Mouse (Mus musculus) neutrophil, adult 59 days (primary cell): ENCODE data around the gene Lat. TPM values are rescaled to one million over a fixed set of nuclear protein-coding genes. Genes with fewer than 3 reads are reported as not detected.

Experiments
- total RNA-seq, 2 experiments: library from RNA; stranded (reverse); gene quantifications; 1 replicate in 1 of 2; 2 replicates in 1 of 2; pipeline ENCODE4 v1.2.4; 2023

The Lat gene
- 1 to 10 TPM; 1.8 to 2.4 TPM for total RNA-seq

GRCm38 (mm10) chr7:126369393-126369792, at the start of gene Lat:
Lat (minus strand) TSS chr7:126369570.

GRCm38 (mm10) chr7:126414725-126415124, 45.4 kb upstream of the Lat start, which contains the start of gene Cd19:
Cd19 (minus strand) TSS chr7:126414889.

GRCm38 (mm10) chr7:126396298-126397119, 27.1 kb upstream of the Lat start, which contains the start of gene Nfatc2ip:
Nfatc2ip (minus strand) TSS chr7:126396737.

GRCm38 (mm10) chr7:126377278-126378158, 8.1 kb upstream of the Lat start, which contains the start of gene Spns1:
Spns1 (minus strand) TSS chr7:126377450.

Other genes with a start within 250 kb of the Lat start
- 100 to 1,000 TPM; 163 to 166 TPM for gene Xpo6, start 169.1 kb downstream of the Lat start, total RNA-seq
- 1 to 10 TPM; 6.0 to 9.2 TPM for gene Sbk1, start 97.0 kb downstream of the Lat start, total RNA-seq
- gene Spns1, start 7.9 kb upstream of the Lat start, total RNA-seq = 10 to 100 TPM; 26.2 to 38.0 TPM
- gene Nfatc2ip, start 27.2 kb upstream of the Lat start, total RNA-seq = 10 to 100 TPM; 11.5 to 12.0 TPM
- gene Cd19, start 45.3 kb upstream of the Lat start, total RNA-seq = 10 to 100 TPM in 1 of 2 experiments, 1 to 10 TPM in 1; 3.9 to 11.7 TPM
- gene Rabep2, start 59.2 kb upstream of the Lat start, total RNA-seq = 10 to 100 TPM; 14.8 to 15.6 TPM
- gene Atp2a1, start 93.5 kb upstream of the Lat start, total RNA-seq = 1 to 10 TPM in 1 of 2 experiments, under 1 TPM in 1; 0.87 to 1.1 TPM
- gene Sh2b1, start 105.9 kb upstream of the Lat start, total RNA-seq = 10 to 100 TPM; 45.4 to 49.2 TPM
- 10 to 100 TPM; 25.0 to 34.9 TPM for gene Tufm, start 117.8 kb upstream of the Lat start, total RNA-seq
- 100 to 1,000 TPM; 126 to 139 TPM for gene Atxn2l, start 133.9 kb upstream of the Lat start, total RNA-seq
- 100 to 1,000 TPM in 1 of 2 experiments, 10 to 100 TPM in 1; 86.1 to 101 TPM for gene Eif3c, start 196.8 kb upstream of the Lat start, total RNA-seq
- gene Apobr, start 215.4 kb upstream of the Lat start, total RNA-seq = 100 to 1,000 TPM; 164 to 190 TPM
- gene Cln3, start 216.2 kb upstream of the Lat start, total RNA-seq = 100 to 1,000 TPM; 322 to 350 TPM
- 1 to 10 TPM; 4.2 to 4.7 TPM for gene Il27, start 225.4 kb upstream of the Lat start, total RNA-seq